Mouse (Mus musculus): ENCODE results near the gene Pde8a.

Gene Pde8a

GRCm38 (mm10) chr7:81272908-81273307 is 59.5 kb downstream of the Pde8a start:
- DNase-seq (ENCODE audit: low read depth, low spot score), result no peak

- DNase-seq (ENCODE audit: low read depth, low spot score), result no peak
Observed at GRCm38 (mm10) chr7:81278966-81279365, 65.6 kb downstream of the Pde8a start.

GRCm38 (mm10) chr7:81281240-81281639 is 67.8 kb downstream of the Pde8a start:
- no peak for DNase-seq (ENCODE audit: low read depth, low spot score)

- no peak for DNase-seq (ENCODE audit: low read depth, low spot score)
Observed at GRCm38 (mm10) chr7:81286456-81286855, 73.1 kb downstream of the Pde8a start.

GRCm38 (mm10) chr7:81286946-81287345 is 73.5 kb downstream of the Pde8a start:
- no peak for DNase-seq (ENCODE audit: low read depth, low spot score)

- no peak for DNase-seq (ENCODE audit: low read depth, low spot score)
Observed at GRCm38 (mm10) chr7:81295169-81295568, 81.8 kb downstream of the Pde8a start.

- no peak for DNase-seq (ENCODE audit: low read depth, low spot score)
Observed at GRCm38 (mm10) chr7:81298206-81298605, 84.8 kb downstream of the Pde8a start.

- DNase-seq (ENCODE audit: low read depth, low spot score), result no peak
Observed at GRCm38 (mm10) chr7:81301323-81301722, 87.9 kb downstream of the Pde8a start.

GRCm38 (mm10) chr7:81303682-81304081 is 90.3 kb downstream of the Pde8a start:
- peak; percentile 57 for DNase-seq (ENCODE audit: low read depth, low spot score)

- DNase-seq (ENCODE audit: low read depth, low spot score), result no peak
Observed at GRCm38 (mm10) chr7:81304100-81304499, 90.7 kb downstream of the Pde8a start.

- DNase-seq (ENCODE audit: low read depth, low spot score), result no peak
Observed at GRCm38 (mm10) chr7:81304675-81305074, 91.3 kb downstream of the Pde8a start.

GRCm38 (mm10) chr7:81307735-81308134 is 94.3 kb downstream of the Pde8a start:
- no peak for DNase-seq (ENCODE audit: low read depth, low spot score)

GRCm38 (mm10) chr7:81309247-81309646 is 95.9 kb downstream of the Pde8a start:
- no peak for DNase-seq (ENCODE audit: low read depth, low spot score)

GRCm38 (mm10) chr7:81311130-81311529 is 97.7 kb downstream of the Pde8a start:
- no peak for DNase-seq (ENCODE audit: low read depth, low spot score)

GRCm38 (mm10) chr7:81311581-81311980 is 98.2 kb downstream of the Pde8a start:
- DNase-seq (ENCODE audit: low read depth, low spot score), result no peak

GRCm38 (mm10) chr7:81315583-81315982 is 102.2 kb downstream of the Pde8a start:
- DNase-seq (ENCODE audit: low read depth, low spot score), result no peak

GRCm38 (mm10) chr7:81319749-81320148 is 106.4 kb downstream of the Pde8a start:
- DNase-seq (ENCODE audit: low read depth, low spot score), result no peak

- DNase-seq (ENCODE audit: low read depth, low spot score), result no peak
Observed at GRCm38 (mm10) chr7:81321776-81322175, 108.4 kb downstream of the Pde8a start.

- no peak for DNase-seq (ENCODE audit: low read depth, low spot score)
Observed at GRCm38 (mm10) chr7:81326043-81326442, 112.6 kb downstream of the Pde8a start.

GRCm38 (mm10) chr7:81326859-81327258 is 113.5 kb downstream of the Pde8a start:
- no peak for DNase-seq (ENCODE audit: low read depth, low spot score)

GRCm38 (mm10) chr7:81327661-81328060 is 114.3 kb downstream of the Pde8a start:
- DNase-seq (ENCODE audit: low read depth, low spot score), result no peak

- no peak for DNase-seq (ENCODE audit: low read depth, low spot score)
Observed at GRCm38 (mm10) chr7:81330767-81331166, 117.4 kb downstream of the Pde8a start.

- no peak for DNase-seq (ENCODE audit: low read depth, low spot score)
Observed at GRCm38 (mm10) chr7:81331851-81332250, 118.5 kb downstream of the Pde8a start.

GRCm38 (mm10) chr7:81335705-81336431 is 122.5 kb downstream of the Pde8a start:
- no peak for DNase-seq (ENCODE audit: low read depth, low spot score)

Measured in CD4-positive, CD25-positive, alpha-beta regulatory T cell, adult 2 months (primary cell).